Mouse (Mus musculus) MN1 (cell line): ENCODE data around the gene Tbr1.

Experiments
- DNase-seq: peaks from one replicate; pipeline ENCODE4 v3.0.0-alpha.2; 2016; ENCODE audit warnings: low spot score

Tbr1 gene

DNA sequence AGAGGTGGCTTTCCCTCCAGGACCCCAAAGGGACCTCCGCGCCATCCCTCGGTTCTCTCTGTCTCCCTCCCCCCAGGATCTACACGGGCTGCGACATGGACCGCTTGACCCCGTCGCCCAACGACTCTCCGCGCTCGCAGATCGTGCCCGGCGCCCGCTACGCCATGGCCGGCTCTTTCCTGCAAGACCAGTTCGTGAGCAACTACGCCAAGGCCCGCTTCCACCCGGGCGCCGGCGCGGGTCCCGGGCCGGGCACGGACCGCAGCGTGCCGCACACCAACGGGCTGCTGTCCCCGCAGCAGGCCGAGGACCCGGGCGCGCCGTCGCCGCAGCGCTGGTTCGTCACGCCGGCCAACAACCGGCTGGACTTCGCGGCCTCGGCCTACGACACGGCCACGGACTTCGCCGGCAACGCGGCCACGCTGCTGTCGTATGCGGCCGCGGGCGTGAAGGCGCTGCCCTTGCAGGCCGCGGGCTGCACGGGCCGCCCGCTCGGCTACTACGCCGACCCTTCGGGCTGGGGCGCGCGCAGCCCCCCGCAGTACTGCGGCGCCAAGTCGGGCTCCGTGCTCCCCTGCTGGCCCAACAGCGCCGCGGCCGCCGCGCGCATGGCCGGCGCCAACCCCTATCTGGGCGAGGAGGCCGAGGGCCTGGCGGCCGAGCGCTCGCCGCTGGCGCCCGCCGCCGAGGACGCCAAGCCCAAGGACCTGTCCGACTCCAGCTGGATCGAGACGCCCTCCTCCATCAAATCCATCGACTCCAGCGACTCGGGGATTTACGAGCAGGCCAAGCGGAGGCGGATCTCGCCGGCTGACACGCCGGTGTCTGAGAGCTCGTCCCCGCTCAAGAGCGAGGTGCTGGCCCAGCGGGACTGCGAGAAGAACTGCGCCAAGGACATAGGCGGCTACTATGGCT, 9.0 kb downstream of the Tbr1 start:
- no peak for DNase-seq

GRCm38 (mm10) chr2:61812536-61812935, 9.8 kb downstream of the Tbr1 start:
- DNase-seq: no peak

DNA sequence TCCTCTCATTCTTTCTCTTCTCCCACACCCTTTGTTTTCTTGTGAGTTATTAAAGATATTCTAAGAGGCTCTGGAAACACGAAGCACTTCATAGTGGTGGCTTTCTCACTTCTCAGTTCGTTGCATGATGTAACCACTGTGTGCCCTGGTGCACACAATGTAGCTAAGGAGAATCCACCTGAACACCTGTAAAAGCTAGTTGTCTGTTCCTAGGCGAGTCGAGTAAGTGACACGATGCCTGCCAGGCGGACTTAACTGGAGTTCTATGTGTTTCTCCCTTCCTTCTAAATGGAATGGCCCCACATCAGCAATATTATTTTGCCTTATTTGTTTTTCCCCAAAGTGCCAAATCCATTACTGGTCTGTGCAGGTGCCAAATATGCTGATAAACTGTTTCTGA, 10.4 kb downstream of the Tbr1 start:
- DNase-seq: no peak

GRCm38 (mm10) chr2:61813521-61813920, 10.8 kb downstream of the Tbr1 start:
- no peak for DNase-seq

- DNase-seq: no peak
Observed at GRCm38 (mm10) chr2:61814548-61815473, 12.1 kb downstream of the Tbr1 start.

DNA sequence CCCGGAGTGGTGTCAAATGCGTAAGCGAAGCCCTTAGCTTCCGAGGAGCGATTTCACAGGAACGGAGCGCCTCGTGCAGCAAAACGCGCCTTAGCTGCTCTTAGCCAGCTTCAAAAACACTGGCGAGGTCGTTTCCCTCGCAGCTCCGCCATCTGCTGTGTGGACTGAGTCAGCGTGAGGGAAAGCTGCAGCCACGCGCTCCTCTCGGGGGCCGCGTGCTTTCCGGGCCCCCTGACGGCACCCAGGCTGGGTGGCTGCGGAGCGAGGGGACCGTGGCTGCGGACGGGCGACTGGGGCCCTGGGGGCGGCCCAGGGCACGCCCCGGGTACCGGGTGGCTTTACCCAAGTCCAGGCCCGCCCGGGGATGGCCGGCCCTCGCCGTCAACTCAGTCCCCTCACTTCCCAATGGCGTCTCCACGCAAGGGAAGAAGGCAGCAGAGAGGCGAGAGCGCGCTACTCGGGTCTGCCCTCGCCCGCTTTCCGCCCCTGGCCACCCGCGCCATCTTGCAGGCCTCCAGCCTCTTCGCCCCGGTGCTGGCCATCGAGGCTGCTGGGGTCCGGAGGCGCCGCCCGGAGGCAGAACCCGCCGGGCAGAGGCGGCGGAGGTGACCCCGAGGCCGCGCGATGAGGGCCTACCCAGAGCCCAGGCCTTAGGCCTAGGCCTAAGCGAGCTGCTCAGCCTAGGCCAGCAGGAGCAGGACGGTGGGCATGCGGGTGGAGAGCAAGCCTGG, 13.0 kb downstream of the Tbr1 start:
- DNase-seq: no peak

DNA sequence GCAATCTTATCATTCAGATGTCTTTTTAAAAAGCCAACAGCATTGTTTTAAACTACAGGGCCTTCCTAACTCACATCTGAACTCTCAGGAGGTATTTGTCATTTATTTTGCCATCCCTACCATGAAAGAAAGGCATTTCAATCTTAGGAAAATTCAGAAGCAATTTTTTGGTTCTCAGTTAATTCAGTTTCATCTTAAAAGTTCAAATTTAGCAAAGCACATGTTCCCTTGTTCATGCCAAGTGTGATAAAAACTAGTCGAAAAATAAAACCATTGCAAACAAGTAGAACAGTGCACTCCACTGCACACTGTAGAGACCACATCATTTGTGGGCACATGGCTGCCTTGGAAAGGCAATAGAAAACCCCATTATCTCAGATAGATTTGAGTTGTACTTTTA, 15.5 kb downstream of the Tbr1 start:
- no peak for DNase-seq

DNA sequence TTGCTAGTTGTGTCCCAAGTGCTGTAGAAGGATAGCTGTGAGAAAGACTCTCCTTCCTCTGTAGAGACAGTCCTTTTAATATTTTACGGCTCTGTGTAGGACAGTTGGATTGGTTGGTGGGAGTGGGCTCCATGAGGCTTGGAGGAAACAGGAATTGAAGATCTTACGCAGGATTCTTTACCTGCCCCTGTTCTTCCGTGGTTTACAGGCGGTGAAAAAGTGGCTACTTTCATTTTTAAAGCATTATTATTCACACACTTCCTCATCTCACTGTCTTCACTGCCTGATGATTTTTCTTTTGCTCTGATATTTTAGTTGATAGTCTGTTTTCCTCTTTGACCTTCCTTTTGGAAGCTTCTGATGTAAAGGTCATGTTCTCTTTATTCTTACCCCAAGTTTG, 17.5 kb downstream of the Tbr1 start:
- DNase-seq: no peak

- no peak for DNase-seq
Observed at GRCm38 (mm10) chr2:61823426-61824140, 20.9 kb downstream of the Tbr1 start.

DNA sequence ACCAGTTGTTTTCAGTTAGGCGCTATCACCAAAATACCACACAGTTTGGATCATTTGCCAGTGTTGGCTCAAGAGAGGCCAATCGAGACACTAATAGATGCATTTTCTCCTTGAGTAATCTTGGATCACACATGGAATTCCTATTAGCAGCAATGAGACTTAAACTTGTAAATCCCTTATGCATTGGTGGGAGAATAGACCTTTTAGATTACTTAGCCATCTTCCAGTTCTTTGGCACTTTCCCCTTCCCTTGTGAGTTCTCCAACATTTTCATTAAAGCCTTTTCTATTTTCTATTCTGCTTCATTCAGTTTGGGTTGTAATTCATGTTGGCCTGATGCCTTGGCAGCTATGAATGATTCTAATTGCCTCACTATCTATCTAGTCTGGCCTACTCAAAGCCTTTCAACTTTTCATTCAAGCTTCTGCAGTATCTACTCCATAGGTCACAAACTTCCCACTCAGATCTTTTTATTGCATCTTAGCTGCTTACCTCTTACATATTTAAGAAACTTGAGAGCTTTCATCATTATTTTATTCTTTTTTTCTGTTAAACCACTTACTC, 34.6 kb downstream of the Tbr1 start:
- no peak for DNase-seq
